Mouse (Mus musculus) mouse trophoblast stem cell (cell line): ENCODE measurements around the gene Kctd21.

Source experiments
- in situ Hi-C, 2 experiments: fragments of 300-500 bp; cut with MseI, MboI; formaldehyde crosslinking; loops; 2 replicates in 1 of 2; 3 replicates in 1 of 2; pipeline ENCODE4 v1.15.1; 2025

Gene Kctd21

DNA sequence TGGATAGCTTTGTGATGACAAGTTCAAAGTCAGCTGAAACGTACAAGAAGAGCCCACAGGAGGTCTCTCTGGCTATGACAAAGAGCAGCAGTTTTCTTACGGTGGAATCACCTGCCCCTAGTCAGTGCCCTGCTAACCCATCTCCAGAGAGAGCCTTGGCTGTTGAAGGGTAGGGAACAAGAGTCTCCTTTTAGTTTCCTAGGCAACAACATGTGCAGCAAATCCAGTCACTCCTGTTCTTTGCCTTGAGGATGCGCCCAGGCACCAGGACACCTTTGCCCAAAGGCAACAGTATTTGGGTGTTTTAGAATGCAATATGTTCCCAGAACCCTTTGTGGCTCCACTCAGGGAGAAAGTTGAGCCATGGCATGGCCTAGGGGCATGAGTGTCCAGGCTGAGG lies 16.2 kb downstream of the Kctd21 start:
- in situ Hi-C loops = no loop called here

DNA sequence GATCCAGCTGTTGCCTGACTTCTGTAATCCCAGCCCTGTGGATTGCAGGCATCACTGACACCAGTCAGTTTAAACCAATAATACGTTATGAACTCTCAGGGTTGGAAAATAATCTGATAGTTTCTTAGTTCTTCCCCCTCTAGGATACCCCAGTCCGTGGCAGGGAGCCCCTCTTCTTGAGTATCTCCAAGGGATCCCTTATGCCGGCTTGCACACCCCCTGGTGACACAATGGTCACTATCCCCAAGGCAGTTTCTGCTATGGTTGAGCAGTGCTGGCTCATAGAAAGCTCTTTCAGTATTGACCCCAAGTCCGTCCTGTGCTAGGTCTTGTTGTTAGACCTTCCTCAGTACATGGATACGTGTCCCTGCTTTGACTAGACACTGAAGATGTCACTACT lies 16.7 kb downstream of the Kctd21 start:
- in situ Hi-C loops = no loop called here

DNA sequence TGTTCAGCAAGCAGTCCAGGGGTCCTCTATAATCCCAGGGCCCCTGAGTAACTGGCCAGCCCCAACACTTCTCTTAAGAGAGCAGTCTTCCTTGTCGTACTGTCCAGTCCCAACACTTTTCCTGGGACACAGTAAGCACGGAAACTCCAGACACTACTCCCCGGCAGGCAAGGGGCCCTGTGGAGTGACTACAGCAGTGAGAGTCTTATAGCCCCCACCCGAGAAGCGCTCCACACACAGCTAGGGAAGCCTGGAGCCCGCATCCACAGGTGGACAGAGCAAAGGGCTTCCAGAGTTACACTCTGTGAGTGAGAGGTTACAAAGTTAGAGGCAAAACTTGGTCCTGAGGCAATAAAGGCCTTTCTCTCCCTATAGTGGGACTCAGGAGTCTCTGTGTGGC lies 17.3 kb downstream of the Kctd21 start:
- in situ Hi-C loops = no loop called here

- in situ Hi-C loops = no loop called here
Measured at GRCm38 (mm10) chr7:97350891-97351290, 18.8 kb downstream of the Kctd21 start.

DNA sequence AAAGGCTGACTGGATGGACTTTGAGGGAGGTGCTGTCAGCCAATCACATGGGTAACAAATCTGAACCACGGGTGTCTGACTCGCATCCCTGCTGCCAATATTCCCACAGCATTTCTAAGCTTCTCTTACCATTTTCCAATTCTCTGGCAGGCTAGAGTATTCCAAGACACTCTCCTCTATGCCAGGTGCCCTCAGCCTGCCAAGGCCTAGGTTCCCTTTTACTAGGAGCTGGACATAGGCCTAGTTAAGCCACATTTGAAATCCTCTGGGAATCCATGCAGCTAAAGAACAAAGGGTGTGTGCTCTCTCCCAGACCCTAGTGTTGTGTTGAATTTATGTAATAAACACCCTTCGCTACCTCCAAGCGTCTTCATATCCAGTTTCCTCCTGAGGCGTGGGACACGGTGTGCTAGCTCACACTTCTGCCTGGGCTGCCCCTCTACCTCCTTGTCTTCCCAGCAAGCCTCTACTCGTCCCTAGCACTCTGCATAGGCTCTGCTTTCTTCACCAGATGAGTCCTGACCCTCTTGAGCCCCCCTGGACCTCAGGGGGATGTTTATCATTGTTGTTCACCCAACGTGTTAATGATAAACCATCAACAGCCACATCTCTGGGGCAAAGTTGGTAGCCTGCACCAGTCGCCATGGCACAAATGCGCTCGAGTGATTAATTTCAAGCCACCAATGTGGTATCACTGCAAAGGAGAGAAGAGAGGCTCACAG lies 19.8 kb downstream of the Kctd21 start:
- in situ Hi-C loops = no loop called here

GRCm38 (mm10) chr7:97353356-97353755 lies 21.2 kb downstream of the Kctd21 start:
- in situ Hi-C loops = no loop called here

DNA sequence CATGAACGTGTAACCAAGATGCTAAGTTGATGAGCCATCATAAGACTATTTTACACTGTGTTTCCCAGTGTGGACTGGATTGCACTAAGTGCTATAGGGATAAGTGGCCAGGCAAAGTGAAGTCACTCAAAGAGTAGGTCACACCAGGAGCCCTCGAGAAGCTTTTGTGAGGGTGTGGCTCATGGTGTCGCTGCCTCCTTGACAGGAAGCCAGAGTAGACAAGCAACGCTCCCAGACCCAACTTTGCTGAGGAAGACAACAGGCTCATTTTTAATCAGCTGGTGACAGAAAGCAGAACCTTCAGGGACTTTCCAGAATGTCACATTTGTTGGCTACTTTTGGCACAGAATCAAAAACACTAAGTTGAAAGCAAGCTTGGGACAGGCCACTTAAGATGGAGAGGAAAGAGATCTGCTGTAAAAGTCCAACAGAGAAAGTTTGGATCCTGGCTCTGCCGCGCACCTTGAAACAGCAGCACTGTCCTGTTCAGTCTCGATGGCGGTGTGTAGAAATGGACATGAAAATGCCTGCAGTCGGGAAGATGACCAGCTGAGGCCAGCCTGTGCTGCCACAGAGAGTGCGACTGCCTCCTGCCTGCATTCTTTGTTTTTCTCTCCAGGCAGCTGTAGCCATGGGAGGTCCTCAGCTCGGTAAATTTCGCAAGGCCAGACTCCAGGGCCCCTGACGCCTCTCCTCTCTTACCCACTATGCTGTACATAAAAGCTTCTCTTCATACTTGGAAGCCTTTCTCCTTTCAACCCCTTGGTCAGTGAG lies 23.1 kb downstream of the Kctd21 start:
- in situ Hi-C loops = no loop called here

- in situ Hi-C loops = no loop called here
Measured at GRCm38 (mm10) chr7:97356253-97356652, 24.1 kb downstream of the Kctd21 start.

DNA sequence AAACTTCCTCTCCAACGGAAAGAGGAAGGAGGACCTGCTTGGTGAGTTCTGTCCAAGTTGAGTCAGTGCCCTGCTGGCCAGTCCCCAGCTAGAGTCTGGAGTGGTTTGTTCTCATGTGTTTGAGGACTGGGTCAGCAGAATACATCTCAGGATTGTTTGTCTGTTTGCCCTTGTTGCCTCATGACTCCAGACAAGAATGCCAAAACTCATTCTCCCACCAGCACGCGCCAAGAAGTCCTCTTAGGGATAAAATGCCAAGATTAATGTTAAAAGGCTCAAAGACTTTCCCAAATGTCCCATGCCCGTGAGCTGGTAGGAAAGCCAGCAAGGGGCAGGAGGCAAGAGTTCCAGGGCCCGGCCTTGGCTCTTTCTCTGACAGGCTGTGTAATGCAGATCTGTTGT lies 24.7 kb downstream of the Kctd21 start:
- in situ Hi-C loops = no loop called here

- in situ Hi-C loops = no loop called here
Measured at GRCm38 (mm10) chr7:97357840-97358239, 25.7 kb downstream of the Kctd21 start.

DNA sequence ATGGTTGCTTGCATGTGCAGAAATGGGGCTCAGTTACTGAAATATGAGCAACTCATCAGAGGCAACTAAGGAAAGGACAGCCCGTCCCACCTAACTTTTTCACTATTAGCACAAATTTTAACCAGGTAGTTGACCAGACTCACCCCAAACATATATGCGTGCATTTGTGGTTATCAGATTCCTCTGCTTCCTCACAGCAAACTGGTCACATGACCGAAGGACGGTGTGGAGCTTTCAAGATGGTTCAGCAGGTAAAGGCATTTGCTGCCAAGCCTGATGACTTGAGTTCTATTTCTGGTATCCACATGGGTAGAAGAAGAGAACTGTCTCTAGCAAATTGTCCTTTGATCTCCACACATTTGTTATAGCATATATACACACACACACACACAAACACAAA lies 26.2 kb downstream of the Kctd21 start:
- in situ Hi-C loops = no loop called here

DNA sequence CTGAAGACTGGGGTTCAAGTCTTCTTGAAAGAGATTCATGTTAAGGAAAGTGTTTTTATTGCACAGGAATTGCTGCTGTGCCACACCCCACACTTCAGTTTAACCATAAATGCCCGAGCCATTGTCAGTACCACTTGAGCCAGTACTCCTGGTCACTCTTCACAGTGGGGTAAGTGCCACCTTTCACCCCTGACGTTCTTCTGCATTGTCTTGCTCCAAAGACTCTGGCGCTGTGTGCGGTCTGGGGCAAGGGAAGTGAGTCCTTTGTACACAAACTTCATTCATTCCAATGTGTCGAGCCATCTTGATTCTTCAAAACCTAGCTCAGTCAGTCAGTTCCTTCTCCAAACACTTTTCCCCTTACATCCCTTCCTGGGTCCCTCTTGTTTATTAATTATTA lies 28.0 kb downstream of the Kctd21 start:
- in situ Hi-C loops = no loop called here

GRCm38 (mm10) chr7:97360955-97361354 lies 28.8 kb downstream of the Kctd21 start:
- in situ Hi-C loops = no loop called here

DNA sequence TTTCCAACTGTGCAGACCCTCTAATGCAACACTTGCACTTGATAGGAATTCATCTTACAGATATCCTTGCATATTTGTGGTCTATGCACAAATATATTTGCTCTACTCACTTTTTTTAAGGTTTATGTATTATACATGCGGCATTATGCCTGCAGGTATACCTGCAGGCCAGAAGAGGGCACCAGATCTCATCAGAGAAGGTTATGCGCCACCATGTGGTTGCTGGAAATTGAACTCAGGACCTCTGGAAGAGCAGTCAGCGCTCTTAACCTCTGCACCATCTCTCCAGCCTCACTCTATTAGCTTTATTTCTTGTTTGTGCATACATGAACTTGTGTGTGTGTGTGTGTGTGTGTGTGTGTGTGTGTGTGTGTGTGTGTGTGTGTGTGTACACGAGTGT lies 29.3 kb downstream of the Kctd21 start:
- in situ Hi-C loops = no loop called here

DNA sequence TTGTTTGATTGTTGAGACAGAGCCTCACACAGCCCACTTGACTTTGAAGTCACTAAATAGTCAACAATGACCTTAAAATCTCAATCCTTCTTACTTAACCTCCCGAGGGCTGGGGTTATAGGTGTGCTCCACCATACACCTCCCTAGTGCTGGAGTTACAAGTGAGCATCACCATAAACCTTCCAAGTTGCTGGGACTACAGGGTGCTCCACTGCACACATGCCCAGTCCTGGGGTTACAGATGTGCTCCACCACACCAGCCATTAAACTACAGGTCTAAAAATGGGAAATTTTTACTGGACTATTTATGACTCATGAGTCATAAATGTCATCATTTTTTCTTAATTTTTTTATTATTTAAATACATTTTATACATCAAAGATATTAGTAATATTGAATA lies 33.8 kb downstream of the Kctd21 start:
- in situ Hi-C loops = no loop called here

DNA sequence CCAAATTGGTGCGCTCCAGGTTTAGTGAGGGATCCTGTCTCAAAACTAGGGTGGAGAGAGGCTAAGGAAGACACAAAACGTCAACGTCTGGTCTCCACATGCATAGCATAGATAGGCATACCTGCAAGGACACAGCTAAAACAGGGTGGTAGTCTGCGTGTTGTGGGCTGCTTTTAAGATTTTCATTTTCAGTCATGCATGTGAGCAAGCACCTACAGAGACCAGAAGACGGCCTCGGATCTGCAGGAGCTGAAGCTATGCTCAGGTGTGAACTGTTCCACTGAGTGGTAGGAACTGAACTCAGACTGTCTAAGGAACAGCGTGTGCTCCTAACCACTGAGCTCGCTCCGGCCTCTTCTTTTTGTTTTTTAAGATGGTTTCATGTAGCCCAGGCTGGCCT lies 43.0 kb downstream of the Kctd21 start:
- in situ Hi-C loops = no loop called here

DNA sequence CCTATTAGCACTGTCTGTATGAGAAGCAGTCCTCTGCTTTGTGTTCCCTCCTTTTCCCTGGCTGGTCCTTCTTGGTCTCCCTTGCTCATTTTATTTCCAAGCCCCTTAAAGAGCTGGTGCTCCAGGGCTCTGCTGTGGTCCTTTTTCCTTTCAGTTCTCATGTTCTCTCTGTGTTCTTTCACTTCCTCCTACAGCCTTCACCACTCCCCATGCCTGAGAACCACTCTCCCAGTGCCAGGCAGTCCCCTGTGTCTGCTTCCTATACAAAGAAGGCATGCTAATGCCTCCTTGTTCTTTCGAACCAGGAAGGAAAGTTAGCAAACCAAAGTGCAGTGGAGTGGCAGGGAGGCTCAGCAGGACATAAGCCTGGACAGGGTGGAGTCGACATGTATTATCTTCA lies 43.8 kb downstream of the Kctd21 start:
- in situ Hi-C loops = no loop called here

- in situ Hi-C loops = no loop called here
Measured at GRCm38 (mm10) chr7:97379304-97379703, 47.2 kb downstream of the Kctd21 start.

DNA sequence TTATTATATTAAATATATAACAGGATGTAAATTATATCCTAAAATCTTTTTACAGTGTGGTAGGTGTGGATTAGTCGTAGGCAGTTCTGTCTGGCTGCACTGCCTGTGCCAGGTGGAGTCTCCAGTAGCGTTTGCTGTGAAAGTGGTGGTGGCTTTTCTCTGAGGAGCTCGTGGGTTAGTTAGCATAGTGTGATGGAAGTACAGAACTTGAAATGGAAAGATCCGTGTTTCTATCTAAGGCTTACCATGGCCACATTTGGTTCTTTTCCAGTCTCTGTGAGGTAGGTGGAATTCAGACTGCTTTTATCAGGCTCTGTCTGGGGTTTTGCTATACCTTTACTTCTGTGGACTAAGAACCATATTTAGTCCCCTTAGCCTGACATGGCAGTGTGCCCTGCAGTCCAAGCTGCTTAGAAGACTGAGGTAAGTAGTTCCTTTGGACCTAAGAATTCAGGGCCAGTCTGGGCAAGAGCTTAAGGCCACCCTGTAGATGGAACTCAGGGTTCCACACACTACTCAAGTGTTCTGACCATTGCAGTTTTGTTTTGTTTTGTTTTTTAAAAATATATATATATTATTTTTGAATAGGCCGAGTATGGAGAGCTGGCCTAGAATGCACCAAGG lies 48.5 kb downstream of the Kctd21 start:
- in situ Hi-C loops = no loop called here

GRCm38 (mm10) chr7:97382661-97383060 lies 50.5 kb downstream of the Kctd21 start:
- in situ Hi-C loops = no loop called here

DNA sequence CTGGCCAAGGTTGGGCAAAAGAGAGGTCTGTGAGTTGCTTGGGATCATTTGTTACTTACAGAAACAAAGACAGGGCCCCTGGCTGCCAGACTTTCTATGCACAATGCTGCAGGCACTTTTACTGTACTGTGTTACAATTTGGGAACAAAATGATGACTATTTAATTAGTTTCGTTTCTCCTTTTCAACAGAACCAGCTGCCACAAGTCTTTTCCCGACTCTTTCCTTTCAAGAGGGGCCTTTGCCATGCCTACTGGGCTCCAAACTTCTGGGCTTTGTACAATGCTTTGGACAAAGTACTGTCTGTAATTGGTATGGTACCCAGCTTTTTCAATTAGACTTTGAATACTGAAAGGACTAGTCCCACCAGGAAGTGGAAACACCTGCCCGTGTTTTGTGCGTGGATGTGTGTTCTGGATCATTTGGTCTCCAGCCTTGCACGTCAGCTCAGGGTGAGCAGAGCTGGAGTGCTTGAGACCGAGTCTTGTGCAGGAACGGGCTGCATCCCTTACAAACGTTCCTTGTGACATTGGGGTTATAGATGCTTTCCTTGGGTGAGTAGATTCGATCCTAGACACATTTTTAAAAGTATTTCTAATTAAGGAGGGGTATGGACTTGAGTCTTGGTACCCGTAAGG lies 51.5 kb downstream of the Kctd21 start:
- in situ Hi-C loops = no loop called here

DNA sequence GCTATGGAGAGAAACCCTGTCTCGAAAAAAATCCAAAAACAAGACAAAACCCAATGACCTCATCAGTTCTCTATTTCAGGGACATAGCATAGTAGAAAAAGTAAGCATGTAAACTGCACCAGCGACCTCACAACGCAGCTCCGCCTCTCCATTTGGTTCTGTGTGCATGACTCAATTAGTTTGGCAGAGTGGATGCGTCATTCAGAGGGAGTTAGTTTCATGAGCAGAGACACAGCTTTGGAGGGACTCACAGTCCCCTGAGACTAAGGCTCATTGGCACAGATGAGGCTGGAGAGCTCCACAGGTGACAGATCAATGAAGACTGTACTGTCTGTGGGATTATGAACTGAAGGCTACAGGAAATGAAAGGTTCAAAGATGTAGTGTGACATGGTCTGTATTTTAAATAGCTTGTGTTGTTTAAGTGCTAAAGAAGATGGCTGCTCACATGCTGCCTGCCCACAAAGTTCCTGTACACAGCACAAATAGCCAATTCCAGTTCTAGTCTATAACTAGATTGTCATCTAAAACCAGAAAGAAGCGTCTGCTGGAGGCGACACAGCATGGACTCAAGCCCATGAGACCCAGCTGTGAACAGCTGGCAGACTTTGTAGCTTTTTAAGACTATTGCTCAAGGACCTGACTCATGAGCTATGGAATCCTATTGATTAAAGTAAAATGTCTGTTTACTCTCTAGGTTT lies 54.1 kb downstream of the Kctd21 start:
- in situ Hi-C loops = no loop called here
